Mouse (Mus musculus): ENCODE measurements around the gene Trpv3. TPM values are rescaled to one million over a fixed set of nuclear protein-coding genes. Genes with fewer than 3 reads are reported as not detected.
A peak's percentile ranks its signal among the peaks of the same experiment; 100 is the strongest.
"Not testable (repeated sequence)": the region's sequence is repeated elsewhere in the genome, so short reads cannot be mapped to it uniquely, and the experiment has no call there.

Gene Trpv3
- polyA plus RNA-seq, 1 experiment: 0.02 TPM

GRCm38 (mm10) chr11:73281528-73282027 is 14.4 kb downstream of the Trpv3 start:
- TF ChIP-seq FLI1 (IDR thresholded peaks at IDR 0.05; ENCODE audit: low read length) (no peak), GATA1 (IDR thresholded peaks at IDR 0.05; ENCODE audit: borderline replicate concordance, low read length) (no peak)
- H3K4me1 ChIP-seq: peaks cover 48% of the 10 kb centered on the region
- H3K27me3 ChIP-seq (replicated peaks): peaks cover 66% of the 10 kb centered on the region
- no peaks in the 10 kb centered on the region for H3K9me3 ChIP-seq
- H3K36me3 ChIP-seq (replicated peaks; ENCODE audit: low read length): no peaks in the 10 kb centered on the region
- H3K4me3 ChIP-seq (replicated peaks): peak overlapping the region; percentile 90

- no peak overlapping the region for H3K4me3 ChIP-seq (replicated peaks)
- H3K9me3 ChIP-seq: no peaks in the 10 kb centered on the region
- H3K36me3 ChIP-seq (replicated peaks; ENCODE audit: low read length): no peaks in the 10 kb centered on the region
- peaks cover 62% of the 10 kb centered on the region for H3K27me3 ChIP-seq (replicated peaks)
- TF ChIP-seq GATA1 (IDR thresholded peaks at IDR 0.05; ENCODE audit: borderline replicate concordance, low read length): no peak
- no peak for TF ChIP-seq FLI1 (IDR thresholded peaks at IDR 0.05; ENCODE audit: low read length)
- peaks cover 40% of the 10 kb centered on the region for H3K4me1 ChIP-seq
Measured at GRCm38 (mm10) chr11:73283369-73283768, 16.2 kb downstream of the Trpv3 start.

- Histone ChIP-seq H3K9me3 (no peaks in the 10 kb centered on the region), H3K27me3 (replicated peaks) (peaks cover 61% of the 10 kb centered on the region), H3K4me1 (peaks cover 41% of the 10 kb centered on the region), H3K4me3 (replicated peaks) (no peak overlapping the region), H3K36me3 (replicated peaks; ENCODE audit: low read length) (no peaks in the 10 kb centered on the region)
- TF ChIP-seq GATA1 (IDR thresholded peaks at IDR 0.05; ENCODE audit: borderline replicate concordance, low read length) (no peak), FLI1 (IDR thresholded peaks at IDR 0.05; ENCODE audit: low read length) (no peak)
Measured at GRCm38 (mm10) chr11:73283926-73284325, 16.7 kb downstream of the Trpv3 start.

GRCm38 (mm10) chr11:73284351-73284750 is 17.2 kb downstream of the Trpv3 start:
- TF ChIP-seq FLI1 (IDR thresholded peaks at IDR 0.05; ENCODE audit: low read length): no peak
- TF ChIP-seq GATA1 (IDR thresholded peaks at IDR 0.05; ENCODE audit: borderline replicate concordance, low read length): no peak
- H3K27me3 ChIP-seq (replicated peaks): peaks cover 58% of the 10 kb centered on the region
- H3K4me1 ChIP-seq: peaks cover 43% of the 10 kb centered on the region
- no peaks in the 10 kb centered on the region for H3K9me3 ChIP-seq
- H3K36me3 ChIP-seq (replicated peaks; ENCODE audit: low read length): no peaks in the 10 kb centered on the region
- no peak overlapping the region for H3K4me3 ChIP-seq (replicated peaks)

- Histone ChIP-seq H3K4me3 (replicated peaks) (no peak overlapping the region), H3K9me3 (no peaks in the 10 kb centered on the region), H3K36me3 (replicated peaks; ENCODE audit: low read length) (no peaks in the 10 kb centered on the region), H3K27me3 (replicated peaks) (peaks cover 26% of the 10 kb centered on the region), H3K4me1 (0 out of 2 replicates have a peak, but pooled peaks cover 4% of the 10 kb centered on the region)
- TF ChIP-seq GATA1 (IDR thresholded peaks at IDR 0.05; ENCODE audit: borderline replicate concordance, low read length): no peak
- TF ChIP-seq FLI1 (IDR thresholded peaks at IDR 0.05; ENCODE audit: low read length): no peak
Measured at GRCm38 (mm10) chr11:73289621-73290020, 22.4 kb downstream of the Trpv3 start.

- H3K4me3 ChIP-seq (replicated peaks): no peak overlapping the region
- H3K36me3 ChIP-seq (replicated peaks; ENCODE audit: low read length): no peaks in the 10 kb centered on the region
- H3K4me1 ChIP-seq: no peaks in the 10 kb centered on the region
- H3K27me3 ChIP-seq (replicated peaks): peaks cover 12% of the 10 kb centered on the region
- no peak for TF ChIP-seq GATA1 (IDR thresholded peaks at IDR 0.05; ENCODE audit: borderline replicate concordance, low read length)
- TF ChIP-seq FLI1 (IDR thresholded peaks at IDR 0.05; ENCODE audit: low read length): no peak
- no peaks in the 10 kb centered on the region for H3K9me3 ChIP-seq
Measured at GRCm38 (mm10) chr11:73303123-73303522, 35.9 kb downstream of the Trpv3 start.

GRCm38 (mm10) chr11:73315961-73316360 is 48.8 kb downstream of the Trpv3 start:
- Histone ChIP-seq H3K36me3 (replicated peaks; ENCODE audit: low read length) (no peaks in the 10 kb centered on the region), H3K9me3 (peaks cover 1% of the 10 kb centered on the region; the same call in 1 of the 2 replicates), H3K27me3 (replicated peaks) (peaks cover 2% of the 10 kb centered on the region), H3K4me3 (replicated peaks) (no peak overlapping the region), H3K4me1 (no peaks in the 10 kb centered on the region)
- TF ChIP-seq GATA1 (IDR thresholded peaks at IDR 0.05; ENCODE audit: borderline replicate concordance, low read length) (no peak), FLI1 (IDR thresholded peaks at IDR 0.05; ENCODE audit: low read length) (no peak)

- not testable (repeated sequence) for H3K4me3 ChIP-seq (replicated peaks); H3K9me3 ChIP-seq; H3K4me1 ChIP-seq; H3K27me3 ChIP-seq (replicated peaks); H3K36me3 ChIP-seq (replicated peaks; ENCODE audit: low read length)
Measured at GRCm38 (mm10) chr11:73318581-73318980, 51.4 kb downstream of the Trpv3 start.

- H3K4me1 ChIP-seq; H3K27me3 ChIP-seq (replicated peaks): not testable (repeated sequence)
Measured at GRCm38 (mm10) chr11:73321064-73321463, 53.9 kb downstream of the Trpv3 start.

GRCm38 (mm10) chr11:73323906-73324830 is 57.0 kb downstream of the Trpv3 start:
- Histone ChIP-seq H3K4me1 (peaks cover 8% of the 10 kb centered on the region; the same call in 1 of the 2 replicates), H3K9me3 (peaks cover 4% of the 10 kb centered on the region; the same call in 1 of the 2 replicates), H3K27me3 (replicated peaks) (no peaks in the 10 kb centered on the region), H3K36me3 (replicated peaks; ENCODE audit: low read length) (no peaks in the 10 kb centered on the region), H3K4me3 (replicated peaks) (peak overlapping the region; percentile 26)
- TF ChIP-seq GATA1 (IDR thresholded peaks at IDR 0.05; ENCODE audit: borderline replicate concordance, low read length): no peak
- TF ChIP-seq FLI1 (IDR thresholded peaks at IDR 0.05; ENCODE audit: low read length): no peak

More at GRCm38 (mm10) chr11:73321064-73321463, 53.9 kb downstream of the Trpv3 start:
- H3K9me3 ChIP-seq; H3K36me3 ChIP-seq (replicated peaks; ENCODE audit: low read length); H3K4me3 ChIP-seq (replicated peaks): not testable (repeated sequence)
